Mouse (Mus musculus) fat pad, adult 2 months (tissue): Measurements from ENCODE around the gene Bcor.

ENCODE experiments used
- DNase-seq: peaks from one replicate; pipeline ENCODE4 v3.0.0-alpha.2; 2011; ENCODE audit warnings: low read depth, low spot score; ENCODE audit errors: extremely low read depth

The Bcor gene

GRCm38 (mm10) chrX:11987602-11988001 lies 172.6 kb downstream of the Bcor start:
- no peak for DNase-seq
